Mouse (Mus musculus): ENCODE measurements at regions not wholly inside any gene's neighbourhood (a gene's known extent, or its start where the extent isn't known, plus 50 kb on each side); places are given as distances from the start of the nearest gene placed in this dataset.

- Histone ChIP-seq H3K4me3 (ENCODE audit: insufficient read depth, low read depth, low read length) (no peak overlapping the region), H3K27me3 (replicated peaks; ENCODE audit: control insufficient read depth, insufficient read depth, low read length) (no peaks in the 10 kb centered on the region), H3K36me3 (ENCODE audit: control insufficient read depth, insufficient read depth, low read length) (no peaks in the 10 kb centered on the region), H3K4me1 (ENCODE audit: control insufficient read depth, insufficient read depth, low read length) (no peaks in the 10 kb centered on the region), H3K27ac (ENCODE audit: insufficient read depth, low read depth, low read length) (no peak overlapping the region)
- TF ChIP-seq POLR2A (IDR thresholded peaks at IDR 0.05; ENCODE audit: low read depth, low read length), result no peak
- no peak for TF ChIP-seq CTCF (conservative IDR thresholded peaks at IDR 0.05; ENCODE audit: insufficient read depth, insufficient read length, low read depth, low read length)
- 98% methylated on average over 1 of the region's 1 CpGs for WGBS
- no peak for DNase-seq
Measured at GRCm38 (mm10) chr10:44832455-44832854, 234.5 kb upstream of the Prep start.

DNA sequence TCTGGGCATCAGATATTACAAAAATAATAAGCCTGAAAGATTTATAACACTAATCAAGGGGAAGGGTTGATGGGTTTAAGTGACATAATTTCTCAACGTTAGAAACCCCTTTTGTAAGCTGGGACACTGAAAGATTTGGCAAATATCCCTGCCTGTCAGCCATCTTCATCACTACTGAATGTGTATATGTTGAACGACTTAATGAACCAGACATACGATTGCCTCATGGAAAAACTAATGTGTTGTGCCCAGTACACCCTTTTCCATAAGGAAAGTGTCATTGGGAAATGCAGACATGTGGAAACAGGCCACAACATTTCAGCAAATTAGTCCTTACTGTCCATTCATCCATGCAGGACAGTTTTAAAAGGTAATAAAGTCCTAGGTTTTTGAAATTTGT is 240.7 kb upstream of the Prep start:
- no peaks in the 10 kb centered on the region for H3K36me3 ChIP-seq (ENCODE audit: control insufficient read depth, insufficient read depth, low read length)
- no peaks in the 10 kb centered on the region for H3K4me1 ChIP-seq (ENCODE audit: control insufficient read depth, insufficient read depth, low read length)
- DNase-seq, result no peak
- TF ChIP-seq POLR2A (IDR thresholded peaks at IDR 0.05; ENCODE audit: low read depth, low read length) (no peak), CTCF (conservative IDR thresholded peaks at IDR 0.05; ENCODE audit: insufficient read depth, insufficient read length, low read depth, low read length) (no peak)
- WGBS, result 67% methylated on average over 3 of the region's 3 CpGs
- H3K27me3 ChIP-seq (replicated peaks; ENCODE audit: control insufficient read depth, insufficient read depth, low read length), result no peaks in the 10 kb centered on the region
- H3K4me3 ChIP-seq (ENCODE audit: insufficient read depth, low read depth, low read length), result no peak overlapping the region
- H3K27ac ChIP-seq (ENCODE audit: insufficient read depth, low read depth, low read length), result no peak overlapping the region

- no peak for DNase-seq
Measured at GRCm38 (mm10) chr10:44821666-44822065, 245.3 kb upstream of the Prep start.

GRCm38 (mm10) chr10:44820379-44820778 is 246.6 kb upstream of the Prep start:
- DNase-seq, result no peak
- no peaks in the 10 kb centered on the region for H3K27me3 ChIP-seq (replicated peaks; ENCODE audit: control insufficient read depth, insufficient read depth, low read length)
- no peak overlapping the region for H3K27ac ChIP-seq (ENCODE audit: insufficient read depth, low read depth, low read length)
- WGBS, result 51% methylated on average over 2 of the region's 2 CpGs
- TF ChIP-seq POLR2A (IDR thresholded peaks at IDR 0.05; ENCODE audit: low read depth, low read length) (no peak), CTCF (conservative IDR thresholded peaks at IDR 0.05; ENCODE audit: insufficient read depth, insufficient read length, low read depth, low read length) (no peak)
- H3K4me3 ChIP-seq (ENCODE audit: insufficient read depth, low read depth, low read length), result no peak overlapping the region
- H3K4me1 ChIP-seq (ENCODE audit: control insufficient read depth, insufficient read depth, low read length), result no peaks in the 10 kb centered on the region
- no peaks in the 10 kb centered on the region for H3K36me3 ChIP-seq (ENCODE audit: control insufficient read depth, insufficient read depth, low read length)

More at GRCm38 (mm10) chr10:44821666-44822065, 245.3 kb upstream of the Prep start:
- WGBS, result 92% methylated on average over 3 of the region's 3 CpGs
- Histone ChIP-seq H3K4me3 (ENCODE audit: insufficient read depth, low read depth, low read length) (no peak overlapping the region), H3K36me3 (ENCODE audit: control insufficient read depth, insufficient read depth, low read length) (no peaks in the 10 kb centered on the region), H3K27me3 (replicated peaks; ENCODE audit: control insufficient read depth, insufficient read depth, low read length) (no peaks in the 10 kb centered on the region), H3K4me1 (ENCODE audit: control insufficient read depth, insufficient read depth, low read length) (no peaks in the 10 kb centered on the region), H3K27ac (ENCODE audit: insufficient read depth, low read depth, low read length) (no peak overlapping the region)
- TF ChIP-seq CTCF (conservative IDR thresholded peaks at IDR 0.05; ENCODE audit: insufficient read depth, insufficient read length, low read depth, low read length), result no peak
- TF ChIP-seq POLR2A (IDR thresholded peaks at IDR 0.05; ENCODE audit: low read depth, low read length), result no peak

DNA sequence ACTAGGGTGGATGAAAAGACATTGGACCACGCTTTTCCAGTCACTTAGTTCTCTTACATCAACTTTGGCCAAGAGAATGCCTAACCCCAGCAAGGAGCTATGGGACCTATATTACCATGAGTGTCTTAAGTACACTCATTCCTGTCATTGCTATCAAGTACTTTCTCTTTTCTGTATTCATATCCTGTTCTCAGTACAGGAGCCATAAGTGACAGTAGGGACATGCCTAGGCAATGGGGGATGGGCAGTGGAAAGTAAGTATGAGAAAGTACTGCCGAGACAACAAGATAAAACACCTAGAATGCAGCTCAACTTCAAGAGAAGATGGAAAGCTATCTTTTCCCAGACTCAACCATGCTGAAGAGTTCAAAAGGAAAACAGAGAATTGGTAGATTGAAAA is 247.6 kb upstream of the Prep start:
- WGBS, result 95% methylated on average over 2 of the region's 2 CpGs

DNA sequence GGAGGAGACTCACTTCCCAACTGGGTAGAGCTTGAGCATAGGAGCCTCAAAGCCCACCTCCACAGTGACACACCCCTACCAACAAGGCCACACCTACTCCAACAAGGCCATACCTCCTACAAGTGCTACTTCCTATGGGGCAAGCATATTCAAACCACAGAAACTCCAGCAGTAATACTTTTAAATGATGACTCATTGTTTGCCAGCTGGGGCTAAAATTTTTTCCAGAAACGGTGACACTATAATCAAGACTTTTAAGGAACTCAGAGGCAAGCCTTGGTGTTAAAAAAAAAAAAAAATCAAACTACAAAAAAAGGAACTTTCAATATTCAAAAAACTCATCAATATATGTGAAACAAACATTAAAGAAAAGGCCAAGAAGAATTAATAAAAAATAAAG is 248.4 kb upstream of the Prep start:
- whole genome bisulfite sequencing, result 74% methylated on average over 1 of the region's 1 CpGs
- no peak overlapping the region for H3K4me3 ChIP-seq (ENCODE audit: insufficient read depth, low read depth, low read length)
- no peaks in the 10 kb centered on the region for H3K36me3 ChIP-seq (ENCODE audit: control insufficient read depth, insufficient read depth, low read length)
- no peak overlapping the region for H3K27ac ChIP-seq (ENCODE audit: insufficient read depth, low read depth, low read length)
- no peak for TF ChIP-seq CTCF (conservative IDR thresholded peaks at IDR 0.05; ENCODE audit: insufficient read depth, insufficient read length, low read depth, low read length)
- TF ChIP-seq POLR2A (IDR thresholded peaks at IDR 0.05; ENCODE audit: low read depth, low read length), result no peak
- no peaks in the 10 kb centered on the region for H3K4me1 ChIP-seq (ENCODE audit: control insufficient read depth, insufficient read depth, low read length)
- H3K27me3 ChIP-seq (replicated peaks; ENCODE audit: control insufficient read depth, insufficient read depth, low read length), result no peaks in the 10 kb centered on the region
- DNase-seq, result no peak

More for the DNA sequence above, 247.6 kb upstream of the Prep start:
- H3K4me1 ChIP-seq (ENCODE audit: control insufficient read depth, insufficient read depth, low read length), result no peaks in the 10 kb centered on the region
- no peak overlapping the region for H3K4me3 ChIP-seq (ENCODE audit: insufficient read depth, low read depth, low read length)
- TF ChIP-seq CTCF (conservative IDR thresholded peaks at IDR 0.05; ENCODE audit: insufficient read depth, insufficient read length, low read depth, low read length) (no peak), POLR2A (IDR thresholded peaks at IDR 0.05; ENCODE audit: low read depth, low read length) (no peak)
- DNase-seq, result no peak
- H3K27me3 ChIP-seq (replicated peaks; ENCODE audit: control insufficient read depth, insufficient read depth, low read length), result no peaks in the 10 kb centered on the region
- no peak overlapping the region for H3K27ac ChIP-seq (ENCODE audit: insufficient read depth, low read depth, low read length)
- H3K36me3 ChIP-seq (ENCODE audit: control insufficient read depth, insufficient read depth, low read length), result no peaks in the 10 kb centered on the region

- H3K27ac ChIP-seq (ENCODE audit: insufficient read depth, low read depth, low read length), result no peak overlapping the region
- TF ChIP-seq POLR2A (IDR thresholded peaks at IDR 0.05; ENCODE audit: low read depth, low read length), result no peak
- TF ChIP-seq CTCF (conservative IDR thresholded peaks at IDR 0.05; ENCODE audit: insufficient read depth, insufficient read length, low read depth, low read length), result no peak
- no peaks in the 10 kb centered on the region for H3K36me3 ChIP-seq (ENCODE audit: control insufficient read depth, insufficient read depth, low read length)
- H3K4me3 ChIP-seq (ENCODE audit: insufficient read depth, low read depth, low read length), result no peak overlapping the region
- DNase-seq, result no peak
- H3K4me1 ChIP-seq (ENCODE audit: control insufficient read depth, insufficient read depth, low read length), result no peaks in the 10 kb centered on the region
- 84% methylated on average over 1 of the region's 1 CpGs for WGBS
- H3K27me3 ChIP-seq (replicated peaks; ENCODE audit: control insufficient read depth, insufficient read depth, low read length), result no peaks in the 10 kb centered on the region
Measured at GRCm38 (mm10) chr10:44796205-44796604, 267.9 kb upstream of the Prdm1 start.

DNA sequence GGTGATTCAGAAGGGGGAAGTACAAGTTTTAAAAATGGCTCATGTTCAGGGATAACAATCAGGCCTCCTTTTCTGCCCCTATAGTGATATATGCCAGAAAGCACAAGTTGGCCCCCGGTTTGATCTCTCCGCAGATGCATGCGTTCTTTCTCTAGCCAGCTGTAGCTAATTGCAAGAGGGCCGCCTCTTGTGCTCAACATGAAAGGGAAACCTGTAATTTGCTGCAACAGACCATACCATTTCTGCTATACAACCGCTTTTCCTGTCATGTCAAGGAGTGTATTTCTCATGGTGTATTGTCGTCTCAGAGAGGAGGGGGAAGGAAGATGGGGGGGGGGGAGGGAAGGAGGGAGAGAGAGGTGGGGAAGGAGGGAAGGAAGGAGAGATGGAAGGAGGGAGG is 257.1 kb upstream of the Prdm1 start:
- no peaks in the 10 kb centered on the region for H3K27me3 ChIP-seq (replicated peaks; ENCODE audit: control insufficient read depth, insufficient read depth, low read length)
- H3K4me1 ChIP-seq (ENCODE audit: control insufficient read depth, insufficient read depth, low read length), result no peaks in the 10 kb centered on the region
- H3K36me3 ChIP-seq (ENCODE audit: control insufficient read depth, insufficient read depth, low read length), result no peaks in the 10 kb centered on the region
- 54% methylated on average over 6 of the region's 6 CpGs for WGBS
- TF ChIP-seq POLR2A (IDR thresholded peaks at IDR 0.05; ENCODE audit: low read depth, low read length), result no peak
- TF ChIP-seq CTCF (conservative IDR thresholded peaks at IDR 0.05; ENCODE audit: insufficient read depth, insufficient read length, low read depth, low read length), result no peak
- no peak overlapping the region for H3K27ac ChIP-seq (ENCODE audit: insufficient read depth, low read depth, low read length)
- no peak for DNase-seq
- H3K4me3 ChIP-seq (ENCODE audit: insufficient read depth, low read depth, low read length), result no peak overlapping the region

Measured in kidney, adult 2 months (tissue).